Mouse (Mus musculus): Measurements from ENCODE around the gene Mrpl24. TPM values are rescaled to one million over a fixed set of nuclear protein-coding genes. Genes with fewer than 3 reads are reported as not detected.

The Mrpl24 gene
- polyA plus RNA-seq, 1 experiment: 51.8 TPM

Other genes with a start within 250 kb of the Mrpl24 start
- gene Lrrc71, start 170.9 kb upstream of the Mrpl24 start, polyA plus RNA-seq (2012; rRNA removed): 3.2 and 3.9 TPM in 2 replicates
- 2.8 and 3.0 TPM in 2 replicates for gene Ntrk1, start 124.3 kb upstream of the Mrpl24 start, polyA plus RNA-seq (2012; rRNA removed)
- 2.0 and 2.8 TPM in 2 replicates for gene Insrr, start 122.6 kb upstream of the Mrpl24 start, polyA plus RNA-seq (2012; rRNA removed)
- gene Pear1, start 95.2 kb upstream of the Mrpl24 start, polyA plus RNA-seq (2012; rRNA removed): 76.8 and 81.8 TPM in 2 replicates
- gene Sh2d2a, start 72.8 kb upstream of the Mrpl24 start, polyA plus RNA-seq (2012; rRNA removed): 0.43 and 0.61 TPM in 2 replicates
- 24.5 and 29.2 TPM in 2 replicates for gene Prcc, start 33.9 kb upstream of the Mrpl24 start, polyA plus RNA-seq (2012; rRNA removed)
- gene Hdgf, start 13.2 kb upstream of the Mrpl24 start, polyA plus RNA-seq (2012; rRNA removed): 78.3 and 87.9 TPM in 2 replicates
- gene Isg20l2, start 10.8 kb downstream of the Mrpl24 start, polyA plus RNA-seq (2012; rRNA removed): 11.0 and 11.4 TPM in 2 replicates
- 19.9 and 27.5 TPM in 2 replicates for gene Rrnad1, start 11.2 kb downstream of the Mrpl24 start, polyA plus RNA-seq (2012; rRNA removed)
- 5.6 and 12.0 TPM in 2 replicates for gene Crabp2, start 29.2 kb downstream of the Mrpl24 start, polyA plus RNA-seq (2012; rRNA removed)
- gene Nes, start 51.6 kb downstream of the Mrpl24 start, polyA plus RNA-seq (2012; rRNA removed): 5.0 and 6.1 TPM in 2 replicates
- gene Bcan, start 80.7 kb downstream of the Mrpl24 start, polyA plus RNA-seq (2012; rRNA removed): 0.08 TPM in 1 of 2 replicates, not detected in the other
- gene Hapln2, start 108.1 kb downstream of the Mrpl24 start, polyA plus RNA-seq (2012; rRNA removed): not detected in 2 replicates
- gene Gpatch4, start 123.6 kb downstream of the Mrpl24 start, polyA plus RNA-seq (2012; rRNA removed): 5.7 and 6.3 TPM in 2 replicates
- gene Naxe, start 139.0 kb downstream of the Mrpl24 start, polyA plus RNA-seq (2012; rRNA removed): 98.6 and 109 TPM in 2 replicates
- gene Ttc24, start 158.8 kb downstream of the Mrpl24 start, polyA plus RNA-seq (2012; rRNA removed): 0.88 and 1.5 TPM in 2 replicates
- 1.7 and 2.0 TPM in 2 replicates for gene Iqgap3, start 162.5 kb downstream of the Mrpl24 start, polyA plus RNA-seq (2012; rRNA removed)
- gene Mef2d, start 222.9 kb downstream of the Mrpl24 start, polyA plus RNA-seq (2012; rRNA removed): 39.5 and 41.9 TPM in 2 replicates

All from gonadal fat pad, adult 2 months (tissue).